Mouse (Mus musculus): ENCODE measurements around the gene Gga1. TPM values are rescaled to one million over a fixed set of nuclear protein-coding genes. Genes with fewer than 3 reads are reported as not detected.

The Gga1 gene
- polyA plus RNA-seq, 1 experiment: 13.3 TPM

DNA sequence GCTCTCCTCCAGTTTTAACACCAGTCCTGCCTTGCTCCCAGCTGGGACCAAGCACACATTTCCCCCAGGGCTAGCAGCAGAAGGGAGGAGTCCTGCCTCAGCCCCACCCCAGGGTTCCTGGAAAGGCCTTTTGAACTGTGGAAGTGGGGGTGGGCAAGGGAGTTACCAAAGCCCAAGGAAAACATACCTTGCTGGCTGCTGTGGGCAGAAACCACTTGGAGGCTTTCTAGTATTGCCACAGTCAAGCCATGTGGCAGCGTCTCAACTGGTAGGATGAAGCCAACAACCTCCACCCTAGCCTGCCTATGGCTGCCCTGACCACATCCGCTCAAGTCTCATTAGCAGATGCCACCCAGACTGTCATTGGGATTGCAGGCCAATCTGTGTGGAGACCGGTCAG lies 19.2 kb downstream of the Gga1 start:
- no peaks in the 10 kb centered on the region for H3K27me3 ChIP-seq (ENCODE audit: control insufficient read depth)
- no peak overlapping the region for H3K4me3 ChIP-seq (replicated peaks)
- H3K36me3 ChIP-seq (ENCODE audit: control insufficient read depth): peaks cover 42% of the 10 kb centered on the region
- H3K9me3 ChIP-seq (ENCODE audit: control insufficient read depth, low read length): no peaks in the 10 kb centered on the region
- peaks cover 97% of the 10 kb centered on the region for H3K4me1 ChIP-seq (ENCODE audit: control insufficient read depth)
- TF ChIP-seq GATA1 (IDR thresholded peaks at IDR 0.05; ENCODE audit: low read length): no peak
- no peak for TF ChIP-seq TAL1 (IDR thresholded peaks at IDR 0.05; ENCODE audit: low read length)

DNA sequence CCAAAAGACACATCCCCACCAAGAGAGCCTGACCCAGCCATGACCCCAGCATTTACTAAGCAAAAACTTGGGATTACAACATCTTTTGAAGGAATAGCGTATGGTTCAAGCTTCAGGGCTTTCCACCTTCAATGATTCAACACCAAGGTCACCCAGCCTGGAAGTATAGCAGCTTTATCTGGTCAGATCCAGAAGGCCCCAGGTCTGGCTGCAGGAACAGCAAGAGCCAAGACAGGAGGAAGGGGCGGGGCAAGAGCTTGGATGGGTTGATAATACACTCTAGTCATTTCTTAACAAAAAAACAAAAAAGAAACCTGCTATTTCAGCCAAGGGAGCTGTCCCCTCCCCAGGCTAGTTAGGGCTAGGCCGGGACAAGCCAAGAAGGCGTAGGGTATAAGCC lies 20.5 kb downstream of the Gga1 start:
- Histone ChIP-seq H3K36me3 (ENCODE audit: control insufficient read depth) (peaks cover 29% of the 10 kb centered on the region), H3K4me3 (replicated peaks) (no peak overlapping the region), H3K9me3 (ENCODE audit: control insufficient read depth, low read length) (no peaks in the 10 kb centered on the region), H3K4me1 (ENCODE audit: control insufficient read depth) (peaks cover 90% of the 10 kb centered on the region), H3K27me3 (ENCODE audit: control insufficient read depth) (no peaks in the 10 kb centered on the region)
- TF ChIP-seq GATA1 (IDR thresholded peaks at IDR 0.05; ENCODE audit: low read length) (no peak), TAL1 (IDR thresholded peaks at IDR 0.05; ENCODE audit: low read length) (no peak)

DNA sequence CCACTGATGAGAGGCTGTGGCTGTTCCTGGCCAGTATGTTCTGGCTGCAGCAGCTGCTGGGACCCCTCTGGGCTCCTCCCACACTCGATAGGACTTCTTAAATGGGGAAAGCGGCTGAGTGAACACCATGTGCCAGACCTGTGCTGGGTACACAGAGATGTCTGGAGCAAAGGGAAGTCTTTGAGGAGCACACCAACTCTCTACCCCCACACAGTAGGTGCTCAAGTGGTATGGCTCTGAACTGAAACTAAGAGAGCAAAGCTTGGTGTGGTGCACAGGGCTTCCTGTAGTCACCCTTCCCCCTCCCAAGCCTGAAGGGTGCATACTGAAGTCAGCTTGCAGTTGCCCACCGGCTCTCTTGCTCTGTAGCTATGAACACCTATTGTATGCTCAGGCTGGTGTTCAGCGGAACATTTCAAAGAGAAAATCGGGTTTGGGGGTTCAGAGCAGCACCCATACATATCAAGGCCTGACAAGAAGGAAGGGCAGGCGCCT lies 21.6 kb downstream of the Gga1 start:
- Histone ChIP-seq H3K4me3 (replicated peaks) (peak overlapping the region; percentile 74), H3K9me3 (ENCODE audit: control insufficient read depth, low read length) (no peaks in the 10 kb centered on the region), H3K27me3 (ENCODE audit: control insufficient read depth) (no peaks in the 10 kb centered on the region), H3K4me1 (ENCODE audit: control insufficient read depth) (peaks cover 87% of the 10 kb centered on the region), H3K36me3 (ENCODE audit: control insufficient read depth) (peaks cover 24% of the 10 kb centered on the region)
- no peak for TF ChIP-seq GATA1 (IDR thresholded peaks at IDR 0.05; ENCODE audit: low read length)
- TF ChIP-seq TAL1 (IDR thresholded peaks at IDR 0.05; ENCODE audit: low read length): no peak

DNA sequence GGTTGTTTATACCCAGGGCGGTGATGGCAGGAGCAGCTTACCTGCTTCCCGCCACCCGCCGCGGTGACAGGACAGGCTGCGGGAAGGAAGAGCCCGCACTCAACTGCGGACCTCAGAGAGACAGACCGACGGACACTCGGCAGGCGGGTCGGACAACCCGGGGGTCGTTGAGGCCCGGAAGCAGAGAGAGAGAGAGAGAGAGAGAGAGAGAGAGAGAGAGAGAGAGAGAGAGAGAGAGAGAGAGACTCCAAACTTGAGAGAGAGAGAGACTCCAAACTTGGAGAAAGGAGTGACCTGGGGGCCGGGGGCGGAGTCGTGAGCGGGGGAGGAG lies 22.4 kb downstream of the Gga1 start, which contains the start of gene Gm49510:
TSS of gene Gm49510 (plus strand) at position 259 of the 331 bp plus-strand sequence.
- H3K4me3 ChIP-seq (replicated peaks): peak within 1 kb of the TSS; percentile 74
- no peaks in the 10 kb centered on the region for H3K27me3 ChIP-seq (ENCODE audit: control insufficient read depth)
- no peak for TF ChIP-seq TAL1 (IDR thresholded peaks at IDR 0.05; ENCODE audit: low read length)
- TF ChIP-seq GATA1 (IDR thresholded peaks at IDR 0.05; ENCODE audit: low read length): no peak
- peaks cover 24% of the 10 kb centered on the region for H3K36me3 ChIP-seq (ENCODE audit: control insufficient read depth)
- H3K9me3 ChIP-seq (ENCODE audit: control insufficient read depth, low read length): no peaks in the 10 kb centered on the region
- peaks cover 80% of the 10 kb centered on the region for H3K4me1 ChIP-seq (ENCODE audit: control insufficient read depth)

DNA sequence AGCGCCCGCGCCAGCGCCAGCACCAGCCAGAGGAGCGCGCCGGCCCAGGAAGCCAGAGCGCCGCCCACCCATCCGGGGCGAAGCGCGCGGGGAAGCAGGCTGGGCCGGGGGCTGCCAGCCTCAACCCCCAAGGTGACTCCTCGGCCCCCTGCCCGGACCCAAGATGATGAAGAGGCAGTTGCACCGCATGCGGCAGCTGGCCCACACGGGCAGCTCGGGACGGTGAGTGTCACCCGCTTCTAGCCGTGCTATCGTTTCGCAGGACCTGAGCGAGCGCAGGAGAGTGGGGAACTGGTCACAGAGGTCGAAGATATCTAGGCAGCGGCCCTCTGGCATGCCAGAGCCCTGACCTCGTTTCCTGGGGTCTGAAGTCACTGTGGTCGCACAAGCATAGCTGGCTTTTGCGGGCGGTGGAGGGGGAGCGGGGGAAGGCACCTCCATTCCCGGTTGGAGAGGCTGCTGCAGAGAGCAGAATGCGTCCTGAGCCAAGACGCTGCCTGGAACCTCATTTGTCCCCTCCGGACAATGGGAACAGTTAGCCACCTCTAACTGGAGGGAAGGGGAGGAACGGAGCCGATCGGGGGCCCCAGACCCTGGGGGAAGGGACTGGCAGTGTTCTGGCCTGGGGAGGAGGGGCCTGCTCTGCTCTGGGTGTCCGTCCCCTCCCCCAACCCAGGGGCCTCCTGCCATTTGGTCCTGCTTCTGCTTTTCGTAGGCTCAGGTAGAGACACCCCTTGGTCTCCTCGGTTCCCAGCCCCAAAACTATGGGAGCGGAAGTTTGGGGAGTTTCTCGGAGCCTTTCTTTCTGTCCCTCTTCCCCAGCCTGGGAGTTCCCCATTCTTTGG lies 23.0 kb downstream of the Gga1 start, which contains the start of gene Sh3bp1:
TSS of gene Sh3bp1 (plus strand) at position 29 of the 845 bp plus-strand sequence.
- Histone ChIP-seq H3K9me3 (ENCODE audit: control insufficient read depth, low read length) (no peaks in the 10 kb centered on the region), H3K27me3 (ENCODE audit: control insufficient read depth) (no peaks in the 10 kb centered on the region), H3K4me1 (ENCODE audit: control insufficient read depth) (peaks cover 74% of the 10 kb centered on the region), H3K36me3 (ENCODE audit: control insufficient read depth) (peaks cover 25% of the 10 kb centered on the region), H3K4me3 (replicated peaks) (peak within 1 kb of the TSS; percentile 74)
- no peak for TF ChIP-seq TAL1 (IDR thresholded peaks at IDR 0.05; ENCODE audit: low read length)
- TF ChIP-seq GATA1 (IDR thresholded peaks at IDR 0.05; ENCODE audit: low read length): no peak

DNA sequence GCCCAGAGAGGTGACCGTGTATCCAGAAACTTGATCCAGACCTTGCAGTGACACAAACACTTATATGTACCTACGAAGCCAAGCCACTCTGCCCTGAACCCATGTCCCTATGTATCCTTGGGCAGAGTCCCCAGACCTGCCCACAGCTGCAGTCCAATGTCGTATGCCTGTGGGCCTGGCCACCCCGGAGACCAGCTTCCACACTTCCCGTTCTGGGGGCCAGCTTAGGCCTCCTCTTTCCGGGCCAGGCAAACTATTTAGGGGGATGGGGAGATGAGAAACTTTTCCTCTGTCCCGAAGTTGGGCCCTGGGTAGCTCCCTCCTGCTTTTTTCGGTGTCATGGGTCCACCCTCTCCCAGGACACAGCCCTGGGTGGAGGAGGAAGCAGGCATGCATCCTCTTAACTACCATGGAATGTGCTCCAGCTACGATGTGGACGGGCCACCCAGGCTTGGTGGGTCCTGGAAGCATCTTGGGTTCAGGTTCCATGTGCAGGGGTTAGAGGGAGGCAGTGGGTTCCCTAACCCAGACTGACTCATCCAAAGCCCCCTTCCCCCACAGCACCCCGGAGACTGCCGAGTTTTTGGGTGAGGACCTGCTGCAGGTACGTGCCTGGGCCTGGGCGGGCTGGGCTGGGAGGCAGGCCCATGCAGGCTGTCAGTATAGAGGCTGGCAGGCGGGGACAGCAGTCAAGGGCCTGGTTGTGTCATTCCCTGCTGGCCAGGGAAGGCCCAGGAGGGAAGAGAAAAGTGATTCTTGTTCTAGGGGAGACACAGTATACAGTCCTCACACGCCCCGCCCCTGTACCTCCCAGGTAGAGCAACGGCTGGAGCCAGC lies 23.8 kb downstream of the Gga1 start:
- H3K4me3 ChIP-seq (replicated peaks): peak overlapping the region; percentile 74
- H3K36me3 ChIP-seq (ENCODE audit: control insufficient read depth): peaks cover 27% of the 10 kb centered on the region
- no peak for TF ChIP-seq GATA1 (IDR thresholded peaks at IDR 0.05; ENCODE audit: low read length)
- TF ChIP-seq TAL1 (IDR thresholded peaks at IDR 0.05; ENCODE audit: low read length): no peak
- H3K4me1 ChIP-seq (ENCODE audit: control insufficient read depth): peaks cover 66% of the 10 kb centered on the region
- no peaks in the 10 kb centered on the region for H3K27me3 ChIP-seq (ENCODE audit: control insufficient read depth)
- no peaks in the 10 kb centered on the region for H3K9me3 ChIP-seq (ENCODE audit: control insufficient read depth, low read length)

DNA sequence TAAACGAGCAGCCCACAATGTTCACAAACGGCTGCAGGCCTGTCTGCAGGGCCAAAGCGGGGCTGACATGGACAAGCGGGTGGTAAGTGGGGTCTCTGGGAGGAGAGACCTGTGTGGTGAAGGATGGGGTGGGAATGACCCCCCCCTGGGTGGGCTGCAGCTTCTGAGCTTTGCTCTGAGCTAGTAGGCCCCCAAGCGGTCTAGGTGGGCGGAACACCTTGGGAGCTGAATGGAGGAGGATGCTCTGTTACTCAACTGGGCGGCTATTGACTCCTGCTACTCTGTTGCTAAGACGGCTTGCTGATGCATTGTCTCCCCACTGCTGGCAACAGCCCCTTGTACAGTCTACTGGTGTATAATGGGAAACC lies 24.4 kb downstream of the Gga1 start:
- Histone ChIP-seq H3K4me1 (ENCODE audit: control insufficient read depth) (peaks cover 60% of the 10 kb centered on the region), H3K9me3 (ENCODE audit: control insufficient read depth, low read length) (no peaks in the 10 kb centered on the region), H3K27me3 (ENCODE audit: control insufficient read depth) (no peaks in the 10 kb centered on the region), H3K36me3 (ENCODE audit: control insufficient read depth) (peaks cover 31% of the 10 kb centered on the region), H3K4me3 (replicated peaks) (no peak overlapping the region)
- no peak for TF ChIP-seq TAL1 (IDR thresholded peaks at IDR 0.05; ENCODE audit: low read length)
- no peak for TF ChIP-seq GATA1 (IDR thresholded peaks at IDR 0.05; ENCODE audit: low read length)

DNA sequence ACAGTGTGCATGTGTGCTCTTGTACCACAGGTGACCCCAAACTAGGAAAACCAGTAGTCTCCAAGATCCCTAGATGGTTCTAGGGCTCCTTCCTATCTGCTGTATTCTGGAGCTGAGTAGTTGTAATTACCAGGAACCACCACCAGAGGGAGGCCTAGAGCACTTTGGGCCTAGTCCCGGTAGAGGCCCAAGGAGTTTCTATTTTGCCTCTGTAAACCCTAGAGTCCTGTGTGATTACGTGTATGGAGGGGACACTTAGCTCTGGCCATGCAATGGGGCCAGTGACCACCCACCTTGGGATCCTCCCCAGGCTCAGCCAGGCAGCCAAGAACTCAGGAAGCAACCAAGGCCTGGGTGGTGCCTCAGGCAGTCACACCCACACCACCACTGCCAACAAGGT lies 26.3 kb downstream of the Gga1 start:
- peaks cover 42% of the 10 kb centered on the region for H3K4me1 ChIP-seq (ENCODE audit: control insufficient read depth)
- no peaks in the 10 kb centered on the region for H3K9me3 ChIP-seq (ENCODE audit: control insufficient read depth, low read length)
- H3K4me3 ChIP-seq (replicated peaks): no peak overlapping the region
- TF ChIP-seq TAL1 (IDR thresholded peaks at IDR 0.05; ENCODE audit: low read length): no peak
- no peak for TF ChIP-seq GATA1 (IDR thresholded peaks at IDR 0.05; ENCODE audit: low read length)
- peaks cover 49% of the 10 kb centered on the region for H3K36me3 ChIP-seq (ENCODE audit: control insufficient read depth)
- no peaks in the 10 kb centered on the region for H3K27me3 ChIP-seq (ENCODE audit: control insufficient read depth)

DNA sequence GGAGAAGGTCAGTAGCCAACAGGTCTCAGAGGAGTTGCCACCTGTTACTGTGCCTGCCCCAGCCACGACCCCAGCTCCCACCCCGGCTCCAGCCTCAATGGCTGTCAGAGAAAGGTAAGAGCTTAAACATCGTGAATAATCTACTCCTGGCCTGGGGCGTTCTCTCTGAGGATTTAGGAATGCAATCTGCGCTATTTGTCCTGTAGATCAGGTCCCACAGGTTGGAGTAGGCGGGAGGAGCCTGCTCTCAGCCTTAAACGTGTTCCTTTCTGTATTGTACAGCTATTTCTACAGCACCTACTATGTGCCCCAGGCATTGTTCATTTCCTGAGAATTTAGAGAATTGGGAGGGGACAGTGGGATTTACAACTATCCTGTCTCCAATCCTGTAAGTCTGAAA lies 31.4 kb downstream of the Gga1 start:
- H3K36me3 ChIP-seq (ENCODE audit: control insufficient read depth): peaks cover 81% of the 10 kb centered on the region
- no peak for TF ChIP-seq TAL1 (IDR thresholded peaks at IDR 0.05; ENCODE audit: low read length)
- TF ChIP-seq GATA1 (IDR thresholded peaks at IDR 0.05; ENCODE audit: low read length): no peak
- H3K9me3 ChIP-seq (ENCODE audit: control insufficient read depth, low read length): no peaks in the 10 kb centered on the region
- H3K27me3 ChIP-seq (ENCODE audit: control insufficient read depth): no peaks in the 10 kb centered on the region
- peaks cover 39% of the 10 kb centered on the region for H3K4me1 ChIP-seq (ENCODE audit: control insufficient read depth)
- no peak overlapping the region for H3K4me3 ChIP-seq (replicated peaks)
